In the genomic region with DNA sequence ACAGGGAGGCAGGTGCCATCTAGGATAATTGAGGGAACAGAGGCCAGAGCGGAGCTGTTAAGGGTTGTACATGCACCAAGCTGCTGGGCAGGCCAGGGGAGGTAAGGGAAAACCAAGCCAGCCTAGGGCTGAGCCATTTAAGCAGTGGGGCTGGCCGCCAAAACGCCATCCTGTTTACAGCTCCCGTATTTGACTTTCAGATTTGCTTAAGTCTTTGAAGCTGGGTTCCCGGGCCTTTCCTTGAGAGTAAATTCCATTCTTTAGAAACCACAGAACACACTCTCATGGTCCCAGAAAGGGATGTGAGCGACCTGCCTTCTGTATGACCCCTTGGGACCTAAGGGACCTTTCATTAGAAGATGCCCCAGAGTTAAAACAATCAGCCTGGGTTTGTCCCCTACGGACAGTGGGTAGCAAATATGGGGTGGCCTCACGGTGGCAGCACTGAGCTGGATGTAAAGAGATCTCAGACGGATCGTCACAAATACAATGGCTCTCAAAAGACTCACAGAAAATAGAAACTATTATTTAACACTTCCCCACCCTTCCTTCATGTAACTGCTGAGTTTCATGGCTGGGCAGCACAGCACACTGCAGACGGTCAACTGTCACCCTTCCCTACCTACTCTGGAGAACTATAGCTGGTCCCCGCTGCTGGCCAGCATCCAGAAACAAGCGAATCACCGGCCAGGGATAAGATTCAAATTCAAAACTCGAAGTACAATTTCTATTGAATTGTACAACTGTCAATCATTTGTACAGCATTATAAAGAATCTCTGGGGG, we compare ENCODE assay signal across 8 mouse cellular contexts. TPM values are rescaled to one million over a fixed set of nuclear protein-coding genes. Genes with fewer than 3 reads are reported as not detected.
DNase-seq lines count a peak whose midpoint lies in the region; ATAC-seq and TF ChIP-seq lines count a peak whose summit lies in the region.

No protein-coding gene starts in this region.

- no peaks in the 10 kb centered on the region; the same call in 1 of the 2 replicates for H3K27me3 ChIP-seq in liver, embryonic 11.5 days (replicated peaks; ENCODE audit: control insufficient read depth, insufficient read depth, low read length)
- no peaks in the 10 kb centered on the region for H3K27me3 ChIP-seq in midbrain, postnatal 0 days (ENCODE audit: insufficient read depth, low read length)
- H3K27me3 ChIP-seq in stomach, embryonic 14.5 days (ENCODE audit: control insufficient read depth, insufficient read depth, low read length): no peaks in the 10 kb centered on the region

- peak; percentile 71 for TF ChIP-seq CTCF in cortical plate, adult 2 months (IDR thresholded peaks at IDR 0.05; ENCODE audit: extremely low read depth, insufficient read depth, low read length)
- TF ChIP-seq CTCF in midbrain, postnatal 0 days (IDR thresholded peaks at IDR 0.05): peak; percentile 80

- no peaks in the 10 kb centered on the region for H3K9me3 ChIP-seq in liver, embryonic 11.5 days (ENCODE audit: control insufficient read depth, low read length)
- H3K9me3 ChIP-seq in midbrain, postnatal 0 days (ENCODE audit: low read length): no peaks in the 10 kb centered on the region
- no peaks in the 10 kb centered on the region for H3K9me3 ChIP-seq in stomach, embryonic 14.5 days (ENCODE audit: control insufficient read depth, low read depth, low read length)

- H3K4me2 ChIP-seq in liver, embryonic 11.5 days: no peak overlapping the region
- H3K4me2 ChIP-seq in midbrain, postnatal 0 days (ENCODE audit: low read depth, low read length, poor library complexity, severe bottlenecking): peak overlapping the region; percentile 37; the same call in 1 of the 2 replicates
- H3K4me2 ChIP-seq in stomach, embryonic 14.5 days (replicated peaks; ENCODE audit: low read depth, low read length): peak overlapping the region; percentile 44

- no peak overlapping the region for H3K9ac ChIP-seq in liver, embryonic 11.5 days (ENCODE audit: low read depth, low read length)
- H3K9ac ChIP-seq in midbrain, postnatal 0 days (replicated peaks; ENCODE audit: low read length, poor library complexity, severe bottlenecking): no peak overlapping the region
- no peak overlapping the region for H3K9ac ChIP-seq in stomach, embryonic 14.5 days (replicated peaks; ENCODE audit: low read depth, low read length)

- no peak for ATAC-seq in liver, embryonic 11.5 days (replicated peaks; ENCODE audit: low FRiP score)
- ATAC-seq in midbrain, postnatal 0 days (ENCODE audit: low FRiP score): peak; percentile 41; the same call in 1 of the 2 replicates
- ATAC-seq in stomach, embryonic 14.5 days (ENCODE audit: insufficient number of reproducible peaks, insufficient read depth, low FRiP score, low read depth): peak; percentile 29; the same call in 1 of the 2 replicates

- 44% methylated on average over 15 of the region's 15 CpGs for WGBS in liver, embryonic 11.5 days
- WGBS in midbrain, postnatal 0 days: 22% methylated on average over 15 of the region's 15 CpGs
- WGBS in stomach, embryonic 14.5 days: 41% methylated on average over 15 of the region's 15 CpGs

- no peak overlapping the region for H3K4me3 ChIP-seq in liver, embryonic 11.5 days (ENCODE audit: low read depth, low read length)
- H3K4me3 ChIP-seq in cortical plate, adult 2 months (ENCODE audit: insufficient read depth, low read length): peak overlapping the region; percentile 32
- H3K4me3 ChIP-seq in midbrain, postnatal 0 days (ENCODE audit: low read depth, low read length): no peak overlapping the region
- 0 out of 2 replicates have a peak overlapping the region, but pooled peaks have one; percentile 2 for H3K4me3 ChIP-seq in stomach, embryonic 14.5 days (ENCODE audit: low read depth, low read length)

- no peak for TF ChIP-seq POLR2A in cortical plate, adult 2 months (IDR thresholded peaks at IDR 0.05; ENCODE audit: extremely low read depth, insufficient read depth, low read length)

- DNase-seq in liver: peak; percentile 59
- no peak for DNase-seq in liver, embryonic 11.5 days (ENCODE audit: low spot score)
- DNase-seq in gastrocnemius, postnatal 10 days: peak; percentile 78
- peak; percentile 83 for DNase-seq in kidney, adult 18-20 months
- DNase-seq in left cerebral cortex, postnatal 4 days: peak; percentile 90
- peak; percentile 80 for DNase-seq in midbrain, postnatal 0 days (ENCODE audit: low spot score)

- H3K36me3 ChIP-seq in liver, embryonic 11.5 days (ENCODE audit: control insufficient read depth, insufficient read depth, low read length): no peaks in the 10 kb centered on the region
- H3K36me3 ChIP-seq in midbrain, postnatal 0 days (ENCODE audit: insufficient read depth, low read length): no peaks in the 10 kb centered on the region
- H3K36me3 ChIP-seq in stomach, embryonic 14.5 days (ENCODE audit: control insufficient read depth, insufficient read depth, low read length): no peaks in the 10 kb centered on the region

- intact Hi-C loops in left cerebral cortex, postnatal 4 days (cut with DNase I): no loop called here

- no peaks in the 10 kb centered on the region for H3K4me1 ChIP-seq in liver, embryonic 11.5 days (replicated peaks; ENCODE audit: control insufficient read depth, insufficient read depth, low read length)
- H3K4me1 ChIP-seq in cortical plate, adult 2 months (ENCODE audit: control insufficient read depth, insufficient read depth, low read length): no peaks in the 10 kb centered on the region
- peaks cover 7% of the 10 kb centered on the region for H3K4me1 ChIP-seq in midbrain, postnatal 0 days (ENCODE audit: insufficient read depth, low read length)
- no peaks in the 10 kb centered on the region for H3K4me1 ChIP-seq in stomach, embryonic 14.5 days (ENCODE audit: control insufficient read depth, insufficient read depth, low read length)

- no peak overlapping the region for H3K27ac ChIP-seq in liver, embryonic 11.5 days (ENCODE audit: low read depth, low read length)
- H3K27ac ChIP-seq in cortical plate, adult 2 months (ENCODE audit: insufficient read depth, low read length): no peak overlapping the region
- peak overlapping the region; percentile 19; the same call in 1 of the 2 replicates for H3K27ac ChIP-seq in midbrain, postnatal 0 days (ENCODE audit: low read depth, low read length)
- no peak overlapping the region for H3K27ac ChIP-seq in stomach, embryonic 14.5 days (ENCODE audit: low read length)

RNA-seq across cellular contexts. Expression of gene Edar, which starts 2.0 kb away (rescaled TPM):
- 0.04 TPM in 1 of 2 replicates, not detected in the other for polyA plus RNA-seq in liver, embryonic 11.5 days (2014; fragmentation: Nextera tagmentation; extraction: Ambion mirVana)
- polyA plus RNA-seq in cortical plate, adult 2 months (2012; rRNA removed): 0.30 and 0.44 TPM in 2 replicates
- under 1 TPM; 0.40 to 0.52 TPM for total RNA-seq in gastrocnemius, postnatal 10 days (2021)
- total RNA-seq in left cerebral cortex, postnatal 4 days (2021): under 1 TPM; 0.24 to 0.28 TPM
- 0.33 and 0.85 TPM in 2 replicates for total RNA-seq in midbrain, postnatal 0 days (2014; rRNA removed)
- 0.13 and 0.16 TPM in 2 replicates for polyA plus RNA-seq in midbrain, postnatal 0 days (2015; fragmentation: Nextera tagmentation; extraction: Ambion mirVana)
- 3.5 and 4.5 TPM in 2 replicates for polyA plus RNA-seq in stomach, embryonic 14.5 days (2014; fragmentation: Nextera tagmentation; extraction: Ambion mirVana)

RNA-seq across cellular contexts. Expression of gene Gm17542, which starts 44.5 kb away (rescaled TPM):
- polyA plus RNA-seq in liver, embryonic 11.5 days (2014; fragmentation: Nextera tagmentation; extraction: Ambion mirVana): not detected in 2 replicates
- not detected in 2 replicates for polyA plus RNA-seq in cortical plate, adult 2 months (2012; rRNA removed)
- not detected for total RNA-seq in gastrocnemius, postnatal 10 days (2021)
- not detected for total RNA-seq in left cerebral cortex, postnatal 4 days (2021)
- total RNA-seq in midbrain, postnatal 0 days (2014; rRNA removed): not detected in 2 replicates
- polyA plus RNA-seq in midbrain, postnatal 0 days (2015; fragmentation: Nextera tagmentation; extraction: Ambion mirVana): not detected in 2 replicates
- not detected in 2 replicates for polyA plus RNA-seq in stomach, embryonic 14.5 days (2014; fragmentation: Nextera tagmentation; extraction: Ambion mirVana)

Comparison
In these comparisons a context has a peak if more than half of its experiments do, and no peak if none do; other contexts are left out.
1. H3K4me3 ChIP-seq: peak in cortical plate, adult 2 months (single experiment) and stomach, embryonic 14.5 days (single experiment); none in liver, embryonic 11.5 days (single experiment) and midbrain, postnatal 0 days (single experiment).